Mouse (Mus musculus) lung, adult 18-20 months (tissue): ENCODE measurements around the gene Amt.
"Not testable (repeated sequence)": the region's sequence is repeated elsewhere in the genome, so short reads cannot be mapped to it uniquely, and the experiment has no call there.

Experiments
- DNase-seq, 2 experiments: peaks; one replicate each; pipeline ENCODE4 v3.0.0; 2022; ENCODE audit warnings: mixed read lengths in 2 of 2

Amt gene

GRCm38 (mm10) chr9:108296453-108297355, at the start of gene Amt:
TSS of gene Amt (plus strand) at chr9:108296853.
- DNase-seq: peak; percentile 38 to 57

GRCm38 (mm10) chr9:108248957-108249356, 47.7 kb upstream of the Amt start:
- DNase-seq: no peak

GRCm38 (mm10) chr9:108251877-108252276, 44.8 kb upstream of the Amt start:
- no peak for DNase-seq

GRCm38 (mm10) chr9:108252766-108253165, 43.9 kb upstream of the Amt start:
- no peak for DNase-seq

- no peak for DNase-seq
Measured at GRCm38 (mm10) chr9:108260526-108260925, 36.1 kb upstream of the Amt start.

GRCm38 (mm10) chr9:108261865-108262264, 34.8 kb upstream of the Amt start:
- no peak for DNase-seq

GRCm38 (mm10) chr9:108262494-108263049, 34.1 kb upstream of the Amt start:
- peak; percentile 60 to 71 for DNase-seq

- peak in 1 of 2 experiments; percentile 74 for DNase-seq
Measured at GRCm38 (mm10) chr9:108263131-108263681, 33.4 kb upstream of the Amt start.

GRCm38 (mm10) chr9:108263690-108264190, 32.9 kb upstream of the Amt start, which contains the start of gene Dag1:
TSS of gene Dag1 (minus strand) at chr9:108263958.
- DNase-seq: peak; percentile 98 to 100

GRCm38 (mm10) chr9:108264191-108264921, 32.3 kb upstream of the Amt start:
- DNase-seq: peak; percentile 57 to 67

- DNase-seq: no peak
Measured at GRCm38 (mm10) chr9:108266261-108266935, 30.3 kb upstream of the Amt start.

GRCm38 (mm10) chr9:108267691-108268090, 29.0 kb upstream of the Amt start:
- DNase-seq: peak in 1 of 2 experiments; percentile 62

GRCm38 (mm10) chr9:108268701-108269100, 28.0 kb upstream of the Amt start:
- not testable (repeated sequence) for DNase-seq

GRCm38 (mm10) chr9:108271941-108272340, 24.7 kb upstream of the Amt start:
- DNase-seq: no peak

GRCm38 (mm10) chr9:108272691-108273090, 24.0 kb upstream of the Amt start:
- DNase-seq: no peak

GRCm38 (mm10) chr9:108273485-108273884, 23.2 kb upstream of the Amt start:
- DNase-seq: peak in 1 of 2 experiments; percentile 63

GRCm38 (mm10) chr9:108274476-108275330, 21.9 kb upstream of the Amt start:
- DNase-seq: no peak

- DNase-seq: peak; percentile 90 to 91
Measured at GRCm38 (mm10) chr9:108275331-108275659, 21.4 kb upstream of the Amt start.

GRCm38 (mm10) chr9:108278697-108279450, 17.8 kb upstream of the Amt start:
- peak; percentile 41 to 64 for DNase-seq

- peak; percentile 73 to 83 for DNase-seq
Measured at GRCm38 (mm10) chr9:108280071-108280828, 16.4 kb upstream of the Amt start.
